Comparison of ENCODE assay signal across 8 mouse cellular contexts in the genomic region with DNA sequence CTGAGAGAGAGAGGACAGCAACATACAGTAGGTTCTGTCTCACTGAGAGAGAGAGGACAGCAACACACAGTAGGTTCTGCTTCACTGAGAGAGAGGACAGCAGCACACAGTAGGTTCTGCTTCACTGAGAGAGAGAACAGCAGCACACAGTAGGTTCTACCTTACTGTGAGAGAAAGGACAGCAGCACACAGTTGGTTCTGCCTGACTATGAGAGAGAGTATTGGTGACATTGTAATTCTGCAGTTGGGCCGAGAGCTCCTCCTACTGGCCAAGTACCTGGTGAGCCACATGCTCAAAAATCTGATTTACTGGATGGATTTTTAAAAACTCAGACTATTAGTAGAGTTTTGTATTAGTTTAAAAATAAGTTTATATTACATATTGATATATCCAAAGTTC. TPM values are rescaled to one million over a fixed set of nuclear protein-coding genes. Genes with fewer than 3 reads are reported as not detected.
DNase-seq lines count a peak whose midpoint lies in the region; ATAC-seq lines count a peak whose summit lies in the region.

No protein-coding gene starts in this region.

- no peaks in the 10 kb centered on the region for H3K4me1 ChIP-seq in lung, embryonic 15.5 days

- intact Hi-C loops in heart, postnatal 10 days (cut with DNase I) = loop anchor here (1.0 to 5.0 kb wide), 2 partner anchors 126 to 220 kb away; no protein-coding TSS in a partner anchor

- H3K4me3 ChIP-seq in lung, embryonic 15.5 days = no peak overlapping the region

- no peak overlapping the region for H3K27ac ChIP-seq in lung, embryonic 15.5 days

- H3K4me2 ChIP-seq in lung, embryonic 15.5 days = no peak overlapping the region

- H3K9me3 ChIP-seq in lung, embryonic 15.5 days = no peaks in the 10 kb centered on the region

- peak; percentile 29 for DNase-seq in ES-CJ7 (ENCODE audit: low read depth, low spot score)
- peak; percentile 69 for DNase-seq in adrenal gland, postnatal 25 days
- peak; percentile 41 for DNase-seq in embryo, embryonic 11.5 days (ENCODE audit: low read depth, low spot score)
- peak; percentile 79 to 85 for DNase-seq in heart, postnatal 10 days
- DNase-seq in kidney, postnatal 4 days = peak; percentile 84 to 85
- DNase-seq in retina, embryonic 14.5 days (ENCODE audit: low spot score) = peak; percentile 86
- peak; percentile 73 for DNase-seq in urinary bladder, postnatal 14 days (ENCODE audit: low spot score)

- no peaks in the 10 kb centered on the region for H3K27me3 ChIP-seq in lung, embryonic 15.5 days

- H3K9ac ChIP-seq in lung, embryonic 15.5 days = no peak overlapping the region

- 3% methylated on average over 1 of the region's 1 CpGs for WGBS in lung, embryonic 15.5 days

- H3K36me3 ChIP-seq in lung, embryonic 15.5 days = peaks cover 15% of the 10 kb centered on the region

- ATAC-seq in lung, embryonic 15.5 days (ENCODE audit: borderline replicate concordance, extremely low read depth, low FRiP score, low TSS enrichment) = peak; percentile 49; the same call in 1 of the 2 replicates

RNA-seq across cellular contexts. Expression of a gene that starts 47.6 kb away (rescaled TPM):
- total RNA-seq in adrenal gland, postnatal 25 days (2021) = not detected in 2 replicates
- total RNA-seq in heart, postnatal 10 days (2021) = not detected
- polyA plus RNA-seq in lung, embryonic 15.5 days (2015; fragmentation: Nextera tagmentation; extraction: Ambion mirVana) = not detected in 2 replicates

Comparison
In these comparisons a context has a peak if more than half of its experiments do, and no peak if none do; other contexts are left out.
1. DNase-seq: peak in every context shown above with its lines; median percentile 86 in retina, embryonic 14.5 days; 84 in kidney, postnatal 4 days; 82 in heart, postnatal 10 days; 73 in urinary bladder, postnatal 14 days; 69 in adrenal gland, postnatal 25 days; 41 in embryo, embryonic 11.5 days; 29 in ES-CJ7.